Mouse (Mus musculus) stomach, postnatal 0 days (tissue): ENCODE measurements at regions not wholly inside any gene's neighbourhood (a gene's known extent, or its start where the extent isn't known, plus 50 kb on each side); places are given as distances from the start of the nearest gene placed in this dataset.
A peak's percentile ranks its signal among the peaks of the same experiment; 100 is the strongest.
"Not testable (repeated sequence)": the region's sequence is repeated elsewhere in the genome, so short reads cannot be mapped to it uniquely, and the experiment has no call there.

Source experiments
- ATAC-seq: fragments of 200-750 bp; cut with Nextera tagmentation; 2 replicates; pipeline ENCODE4 v1.8.0; 2017; ENCODE audit not compliant: low FRiP score, low TSS enrichment
- DNase-seq: peaks from one replicate; pipeline ENCODE4 v3.0.0-alpha.2; 2016; ENCODE audit warnings: low spot score
- H3K27ac ChIP-seq: fragments of 300-500 bp; sonication (generic); replicated peaks from 2 replicates; pipeline ENCODE4 v1.5.1; 2014; ENCODE audit warnings: mild to moderate bottlenecking, control low read depth
- H3K27me3 ChIP-seq: fragments of 300-500 bp; sonication (generic); 2 replicates; pipeline ENCODE4 v1.6.1; 2014; ENCODE audit warnings: low read length; ENCODE audit not compliant: control insufficient read depth, insufficient read depth
- H3K36me3 ChIP-seq: fragments of 300-500 bp; sonication (generic); 2 replicates; pipeline ENCODE4 v1.6.1; 2014; ENCODE audit warnings: low read length, mixed read lengths; ENCODE audit not compliant: control insufficient read depth, insufficient read depth
- H3K4me1 ChIP-seq: fragments of 300-500 bp; sonication (generic); replicated peaks from 2 replicates; pipeline ENCODE4 v1.6.1; 2014; ENCODE audit warnings: antibody characterized with exemption; ENCODE audit not compliant: control insufficient read depth, insufficient read depth
- H3K4me2 ChIP-seq: fragments of 300-500 bp; sonication (generic); replicated peaks from 2 replicates; pipeline ENCODE4 v1.6.1; 2014; ENCODE audit warnings: low read depth, mild to moderate bottlenecking, control low read depth, moderate library complexity
- H3K4me3 ChIP-seq: fragments of 300-500 bp; sonication (generic); 2 replicates; pipeline ENCODE4 v1.5.1; 2014; ENCODE audit warnings: low read depth, low read length, control low read depth
- H3K9ac ChIP-seq: fragments of 300-500 bp; sonication (generic); 2 replicates; pipeline ENCODE4 v1.6.1; 2014; ENCODE audit warnings: mild to moderate bottlenecking, low read length, control low read depth, mixed read lengths
- H3K9me3 ChIP-seq: fragments of 300-500 bp; sonication (generic); 2 replicates; pipeline ENCODE4 v1.6.1; 2016; ENCODE audit warnings: low read length; ENCODE audit not compliant: control insufficient read depth
- CTCF ChIP-seq: IDR thresholded peaks from 2 replicates; pipeline ENCODE4 v1.5.1; 2016; ENCODE audit warnings: antibody characterized with exemption, low read depth, mild to moderate bottlenecking, moderate library complexity
- EP300 ChIP-seq: optimal IDR thresholded peaks from 2 replicates; pipeline ENCODE3; 2016; ENCODE audit warnings: antibody characterized with exemption
- WGBS: fragments of 180-500 bp; shearing (Covaris S2); extraction: QIAGEN DNeasy Blood & Tissue Kit; methylation state at CpG from one replicate; pipeline ENCODE4 v1.1.7; 2014; 5-methylcytosine and 5-hydroxymethylcytosine counted together

GRCm38 (mm10) chr10:19297669-19298068 lies 58.7 kb upstream of the Olig3 start:
- 63% methylated on average over 3 of the region's 3 CpGs for WGBS
- H3K4me2 ChIP-seq, result no peak overlapping the region
- no peaks in the 10 kb centered on the region for H3K36me3 ChIP-seq
- ATAC-seq (no peak), DNase-seq (no peak)
- H3K27ac ChIP-seq, result no peak overlapping the region
- no peak overlapping the region for H3K4me3 ChIP-seq
- no peaks in the 10 kb centered on the region for H3K4me1 ChIP-seq
- TF ChIP-seq EP300, result no peak
- TF ChIP-seq CTCF, result peak; percentile 61
- no peak overlapping the region for H3K9ac ChIP-seq
- no peaks in the 10 kb centered on the region for H3K9me3 ChIP-seq
- H3K27me3 ChIP-seq, result no peaks in the 10 kb centered on the region

GRCm38 (mm10) chr10:19295388-19296013 lies 60.8 kb upstream of the Olig3 start:
- ATAC-seq (no peak), DNase-seq (no peak)
- Histone ChIP-seq H3K4me2 (no peak overlapping the region), H3K4me3 (no peak overlapping the region), H3K9ac (no peak overlapping the region), H3K27me3 (no peaks in the 10 kb centered on the region), H3K36me3 (no peaks in the 10 kb centered on the region), H3K4me1 (no peaks in the 10 kb centered on the region), H3K9me3 (no peaks in the 10 kb centered on the region), H3K27ac (no peak overlapping the region)
- TF ChIP-seq CTCF (no peak), EP300 (no peak)
- WGBS, result 81% methylated on average over 7 of the region's 7 CpGs

- Histone ChIP-seq H3K27ac (no peak overlapping the region), H3K9me3 (no peaks in the 10 kb centered on the region), H3K27me3 (no peaks in the 10 kb centered on the region), H3K9ac (no peak overlapping the region), H3K4me1 (no peaks in the 10 kb centered on the region), H3K36me3 (no peaks in the 10 kb centered on the region), H3K4me2 (no peak overlapping the region), H3K4me3 (no peak overlapping the region)
- WGBS, result 79% methylated on average over 5 of the region's 5 CpGs
- no peak for TF ChIP-seq EP300
- TF ChIP-seq CTCF, result no peak
- no peak for DNase-seq
- no peak for ATAC-seq
These were observed 64.9 kb upstream of the Olig3 start for GRCm38 (mm10) chr10:19291474-19291873.

- DNase-seq, H3K9me3 ChIP-seq, H3K36me3 ChIP-seq, H3K4me2 ChIP-seq, H3K27ac ChIP-seq, H3K27me3 ChIP-seq, H3K4me1 ChIP-seq, ATAC-seq, H3K9ac ChIP-seq, H3K4me3 ChIP-seq: not testable (repeated sequence)
- WGBS, result 84% methylated on average over 3 of the region's 3 CpGs
These were observed 65.3 kb upstream of the Olig3 start for GRCm38 (mm10) chr10:19291039-19291438.

GRCm38 (mm10) chr10:19282166-19282565 lies 74.2 kb upstream of the Olig3 start:
- no peak for ATAC-seq
- 89% methylated on average over 3 of the region's 3 CpGs for WGBS
- Histone ChIP-seq H3K27me3 (no peaks in the 10 kb centered on the region), H3K4me1 (no peaks in the 10 kb centered on the region), H3K9ac (no peak overlapping the region), H3K4me3 (no peak overlapping the region), H3K9me3 (no peaks in the 10 kb centered on the region), H3K4me2 (no peak overlapping the region), H3K36me3 (no peaks in the 10 kb centered on the region), H3K27ac (no peak overlapping the region)
- DNase-seq, result no peak
- no peak for TF ChIP-seq EP300

- Histone ChIP-seq H3K4me2 (no peak overlapping the region), H3K4me1 (no peaks in the 10 kb centered on the region), H3K27ac (no peak overlapping the region), H3K36me3 (no peaks in the 10 kb centered on the region), H3K4me3 (no peak overlapping the region), H3K9me3 (no peaks in the 10 kb centered on the region), H3K27me3 (no peaks in the 10 kb centered on the region), H3K9ac (no peak overlapping the region)
- DNase-seq, result no peak
- TF ChIP-seq EP300 (no peak), CTCF (no peak)
- no peak for ATAC-seq
- WGBS, result 83% methylated on average over 4 of the region's 4 CpGs
These were observed 75.3 kb upstream of the Olig3 start for GRCm38 (mm10) chr10:19281021-19281420.
